Mouse (Mus musculus) liver, postnatal 0 days (tissue): ENCODE measurements around the gene Id3. TPM values are rescaled to one million over a fixed set of nuclear protein-coding genes. Genes with fewer than 3 reads are reported as not detected.

ENCODE experiments used
- ATAC-seq: fragments of 200-750 bp; cut with Nextera tagmentation; 2 replicates; pipeline ENCODE4 v1.8.0; 2017; ENCODE audit warnings: mild to moderate bottlenecking, moderate library complexity
- DNase-seq: peaks from one replicate; pipeline ENCODE4 v3.0.0-alpha.2; 2016
- H3K27ac ChIP-seq: fragments of 300-500 bp; sonication (generic); 2 replicates; pipeline ENCODE4 v1.5.1; 2014; ENCODE audit warnings: antibody characterized with exemption, moderate library complexity, mild to moderate bottlenecking, low read depth
- H3K27me3 ChIP-seq: fragments of 300-500 bp; sonication (generic); 2 replicates; pipeline ENCODE4 v1.6.1; 2014; ENCODE audit warnings: low read length, control low read depth, mixed read lengths; ENCODE audit not compliant: insufficient read depth
- H3K36me3 ChIP-seq: fragments of 300-500 bp; sonication (generic); replicated peaks from 2 replicates; pipeline ENCODE4 v1.6.1; 2014; ENCODE audit warnings: mild to moderate bottlenecking, control low read depth, low read length, moderate library complexity, mixed read lengths; ENCODE audit not compliant: insufficient read depth
- H3K4me1 ChIP-seq: fragments of 300-500 bp; sonication (generic); 2 replicates; pipeline ENCODE4 v1.6.1; 2014; ENCODE audit warnings: antibody characterized with exemption, mild to moderate bottlenecking, control low read depth; ENCODE audit not compliant: insufficient read depth
- H3K4me2 ChIP-seq: fragments of 300-500 bp; sonication (generic); 2 replicates; pipeline ENCODE4 v1.6.1; 2014; ENCODE audit warnings: low read depth, mild to moderate bottlenecking, low read length, moderate library complexity, mixed read lengths
- H3K4me3 ChIP-seq: fragments of 300-500 bp; sonication (generic); 2 replicates; pipeline ENCODE4 v1.5.1; 2014; ENCODE audit warnings: low read depth, low read length
- H3K9ac ChIP-seq: fragments of 300-500 bp; sonication (generic); replicated peaks from 2 replicates; pipeline ENCODE4 v1.6.1; 2014; ENCODE audit warnings: mild to moderate bottlenecking, moderate library complexity
- H3K9me3 ChIP-seq: fragments of 300-500 bp; sonication (generic); 2 replicates; pipeline ENCODE4 v1.6.1; 2016; ENCODE audit warnings: mild to moderate bottlenecking, control low read depth, low read length, mixed read lengths
- CTCF ChIP-seq: sonication (generic); IDR thresholded peaks from 2 replicates; pipeline ENCODE4 v1.5.1; 2016; ENCODE audit warnings: antibody characterized with exemption, low read depth
- EP300 ChIP-seq: IDR thresholded peaks from 2 replicates; pipeline ENCODE4 v1.6.1; 2016; ENCODE audit warnings: antibody characterized with exemption, low read depth, mild to moderate bottlenecking
- whole genome bisulfite sequencing: fragments of 180-500 bp; shearing (Covaris S2); extraction: QIAGEN DNeasy Blood & Tissue Kit; methylation state at CpG from one replicate; pipeline ENCODE4 v1.1.7; 2014; ENCODE audit not compliant: insufficient replicate concordance; 5-methylcytosine and 5-hydroxymethylcytosine counted together
- polyA plus RNA-seq: library from polyadenylated mRNA; unstranded; fragments of >200 nt; fragmentation: Nextera tagmentation; extraction: Ambion mirVana; gene quantifications from 2 replicates; pipeline ENCODE4 v1.2.1, GENCODE M21; 2015

The Id3 gene
- polyA plus RNA-seq, 1 experiment from 2014 or later: 77.3 TPM

DNA sequence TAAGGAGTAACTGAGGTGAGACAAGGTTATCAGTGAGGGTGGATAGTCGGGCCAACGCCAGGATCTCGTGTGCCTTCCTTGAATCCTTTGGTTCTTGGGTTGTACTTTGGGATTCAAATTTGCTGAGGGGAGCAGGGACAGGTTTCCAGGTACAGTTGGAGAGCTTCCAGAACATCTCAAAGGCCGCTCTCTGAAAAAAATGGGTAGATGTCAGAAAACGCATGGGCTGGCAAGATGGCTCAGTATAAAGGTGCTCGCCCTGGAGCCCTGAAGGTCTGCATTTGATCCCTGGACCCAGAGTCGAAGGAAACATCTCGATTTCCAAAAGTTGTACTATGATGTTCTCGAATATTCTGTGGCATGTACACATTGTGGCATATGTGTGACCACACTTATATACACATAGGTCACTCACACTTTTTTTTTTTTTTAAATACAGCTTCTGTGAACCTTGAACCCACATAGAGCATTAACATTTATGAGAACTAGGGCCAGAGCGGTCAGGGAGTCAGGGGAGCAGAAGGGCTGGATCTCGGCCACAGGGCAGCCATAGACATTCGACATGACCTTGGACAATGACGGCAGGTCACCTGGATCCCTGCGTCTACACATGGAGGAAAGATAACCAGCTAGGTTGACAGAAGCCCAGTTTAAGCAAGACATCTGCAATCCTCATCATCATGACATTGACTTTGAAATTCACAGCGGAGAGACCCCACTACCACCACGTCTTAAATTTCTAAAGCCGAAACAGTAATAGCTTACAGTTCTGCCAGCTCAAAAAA lies 3.8 kb upstream of the Id3 start:
- ATAC-seq: no peak
- peaks cover 43% of the 10 kb centered on the region for H3K4me1 ChIP-seq
- H3K9me3 ChIP-seq: no peaks in the 10 kb centered on the region
- TF ChIP-seq EP300 (no peak), CTCF (no peak)
- peak overlapping the region; percentile 85 for H3K27ac ChIP-seq
- H3K4me2 ChIP-seq: 0 out of 2 replicates have a peak overlapping the region, but pooled peaks have one; percentile 4
- H3K36me3 ChIP-seq: no peaks in the 10 kb centered on the region
- no peak for DNase-seq
- H3K9ac ChIP-seq: no peak overlapping the region
- H3K4me3 ChIP-seq: no peak overlapping the region
- peaks cover 53% of the 10 kb centered on the region for H3K27me3 ChIP-seq
- WGBS: 54% methylated on average over 17 of the region's 17 CpGs

- peaks cover 41% of the 10 kb centered on the region for H3K4me1 ChIP-seq
- H3K9me3 ChIP-seq: no peaks in the 10 kb centered on the region
- ATAC-seq (peak; percentile 82), DNase-seq (peak; percentile 89)
- peak overlapping the region; percentile 85 for H3K27ac ChIP-seq
- H3K4me2 ChIP-seq: peak overlapping the region; percentile 33
- peaks cover 52% of the 10 kb centered on the region for H3K27me3 ChIP-seq
- TF ChIP-seq EP300: peak; percentile 67
- 0 out of 2 replicates have a peak, but pooled peaks have one; percentile 23 for TF ChIP-seq CTCF
- no peak overlapping the region for H3K4me3 ChIP-seq
- H3K9ac ChIP-seq: no peak overlapping the region
- 13% methylated on average over 31 of the region's 31 CpGs for WGBS
- H3K36me3 ChIP-seq: no peaks in the 10 kb centered on the region
Observed at GRCm38 (mm10) chr4:136140327-136141250, 2.7 kb upstream of the Id3 start.

- ATAC-seq (no peak), DNase-seq (no peak)
- H3K4me3 ChIP-seq: peak overlapping the region; percentile 13; the same call in 1 of the 2 replicates
- WGBS: 21% methylated on average over 17 of the region's 17 CpGs
- peaks cover 47% of the 10 kb centered on the region for H3K4me1 ChIP-seq
- H3K36me3 ChIP-seq: no peaks in the 10 kb centered on the region
- no peaks in the 10 kb centered on the region for H3K9me3 ChIP-seq
- TF ChIP-seq EP300 (no peak), CTCF (no peak)
- peak overlapping the region; percentile 68 for H3K4me2 ChIP-seq
- H3K27me3 ChIP-seq: peaks cover 63% of the 10 kb centered on the region
- H3K9ac ChIP-seq: no peak overlapping the region
- peak overlapping the region; percentile 77 for H3K27ac ChIP-seq
Observed at GRCm38 (mm10) chr4:136142267-136143192, 767 bp upstream of the Id3 start.

DNA sequence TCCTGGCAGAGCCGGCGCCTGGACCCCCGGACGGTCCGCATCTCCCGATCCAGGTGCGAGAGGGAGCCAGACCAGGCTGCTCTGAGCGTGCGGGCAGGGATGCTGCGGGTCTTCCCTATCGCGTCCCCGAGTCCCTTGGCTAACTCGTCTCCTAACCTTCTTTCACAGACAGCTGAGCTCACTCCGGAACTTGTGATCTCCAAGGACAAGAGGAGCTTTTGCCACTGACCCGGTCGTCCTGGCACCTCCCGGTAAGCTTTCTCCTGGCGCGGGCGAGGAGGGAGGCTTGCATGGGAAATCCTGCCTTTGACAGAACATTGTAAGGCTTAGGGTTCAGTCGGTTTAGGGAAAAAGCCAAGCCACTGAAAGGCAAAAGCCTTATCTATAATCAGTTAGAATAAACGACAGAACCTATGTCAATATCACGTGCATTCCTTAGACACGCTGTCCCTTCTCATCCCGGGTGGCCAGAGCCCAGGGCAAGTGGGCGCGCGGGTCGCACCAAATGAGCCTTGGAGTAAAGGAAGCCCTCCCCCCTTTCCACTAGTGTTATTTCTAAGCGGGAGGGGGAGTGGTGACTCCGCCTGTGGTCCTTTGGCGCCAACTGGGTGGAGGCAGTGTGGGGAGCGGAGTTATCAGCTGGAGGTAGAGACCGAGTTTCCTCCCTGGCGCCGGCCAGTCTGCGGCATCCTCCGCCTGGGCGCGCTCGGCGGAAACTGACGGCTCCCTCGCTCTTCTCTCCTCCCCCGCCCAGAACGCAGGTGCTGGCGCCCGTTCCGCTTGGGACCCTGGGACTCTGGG lies 1.0 kb downstream of the Id3 start:
- peak; percentile 71 for DNase-seq
- peaks cover 71% of the 10 kb centered on the region for H3K27me3 ChIP-seq
- peak overlapping the region; percentile 68 for H3K4me2 ChIP-seq
- H3K9me3 ChIP-seq: no peaks in the 10 kb centered on the region
- H3K27ac ChIP-seq: peak overlapping the region; percentile 90
- peak overlapping the region; percentile 56 for H3K4me3 ChIP-seq
- H3K4me1 ChIP-seq: peaks cover 48% of the 10 kb centered on the region
- under 1% methylated on average over 50 of the region's 50 CpGs for WGBS
- peak overlapping the region; percentile 74 for H3K9ac ChIP-seq
- no peaks in the 10 kb centered on the region for H3K36me3 ChIP-seq
- ATAC-seq: peak; percentile 3; the same call in 1 of the 2 replicates
- TF ChIP-seq EP300 (peak; percentile 16; the same call in 1 of the 2 replicates), CTCF (no peak)

GRCm38 (mm10) chr4:136144927-136145292 lies 1.6 kb downstream of the Id3 start:
- 8% methylated on average over 11 of the region's 11 CpGs for WGBS
- Histone ChIP-seq H3K4me3 (peak overlapping the region; percentile 56), H3K27me3 (peaks cover 67% of the 10 kb centered on the region), H3K27ac (peak overlapping the region; percentile 90), H3K9me3 (no peaks in the 10 kb centered on the region), H3K4me1 (peaks cover 42% of the 10 kb centered on the region), H3K9ac (peak overlapping the region; percentile 74), H3K36me3 (no peaks in the 10 kb centered on the region), H3K4me2 (peak overlapping the region; percentile 68)
- no peak for ATAC-seq
- TF ChIP-seq EP300: no peak
- DNase-seq: no peak
